Mouse (Mus musculus): ENCODE results near the gene Tmem135.
A peak's percentile ranks its signal among the peaks of the same experiment; 100 is the strongest.
"Not testable (repeated sequence)": the region's sequence is repeated elsewhere in the genome, so short reads cannot be mapped to it uniquely, and the experiment has no call there.

Tmem135 gene

DNA sequence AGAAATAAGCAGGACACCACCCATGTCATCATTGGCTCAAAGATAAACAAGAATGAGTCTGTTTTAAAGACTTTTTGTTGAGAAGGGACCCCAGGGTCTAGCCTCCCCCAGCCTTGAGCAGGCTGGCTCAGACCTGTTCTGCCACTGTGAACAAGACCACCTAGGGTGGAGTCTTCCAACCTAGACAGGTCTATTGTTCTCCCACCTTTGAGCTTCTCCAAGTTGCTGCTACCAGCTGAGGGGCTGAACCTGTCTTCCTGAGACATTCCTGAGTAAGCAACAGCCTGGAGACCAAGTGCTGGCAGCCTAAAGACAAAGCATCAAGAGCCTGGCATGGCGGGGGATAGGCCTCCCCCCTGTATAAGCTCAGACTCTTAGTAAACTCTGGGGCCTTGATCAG, 86.9 kb downstream of the Tmem135 start:
- not testable (repeated sequence) for DNase-seq

DNA sequence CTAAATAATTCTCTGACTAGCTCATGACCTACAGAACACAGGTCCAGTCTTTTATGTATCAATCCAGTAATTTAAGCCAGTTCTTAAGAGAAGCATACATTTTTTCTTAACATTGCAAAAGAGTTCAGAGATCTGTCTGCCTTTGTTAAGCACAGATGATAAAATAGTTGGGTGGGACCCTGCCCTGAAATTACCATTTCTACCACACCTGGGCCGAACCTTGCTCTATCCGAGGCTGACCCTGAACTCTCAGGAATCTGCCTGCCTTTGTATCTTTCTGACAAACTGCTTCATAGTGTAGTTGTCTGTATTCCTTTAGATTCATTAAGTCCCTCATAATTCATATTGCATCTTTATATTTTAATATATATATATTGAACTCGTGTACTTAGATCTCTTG, 87.9 kb downstream of the Tmem135 start:
- DNase-seq = no peak

DNA sequence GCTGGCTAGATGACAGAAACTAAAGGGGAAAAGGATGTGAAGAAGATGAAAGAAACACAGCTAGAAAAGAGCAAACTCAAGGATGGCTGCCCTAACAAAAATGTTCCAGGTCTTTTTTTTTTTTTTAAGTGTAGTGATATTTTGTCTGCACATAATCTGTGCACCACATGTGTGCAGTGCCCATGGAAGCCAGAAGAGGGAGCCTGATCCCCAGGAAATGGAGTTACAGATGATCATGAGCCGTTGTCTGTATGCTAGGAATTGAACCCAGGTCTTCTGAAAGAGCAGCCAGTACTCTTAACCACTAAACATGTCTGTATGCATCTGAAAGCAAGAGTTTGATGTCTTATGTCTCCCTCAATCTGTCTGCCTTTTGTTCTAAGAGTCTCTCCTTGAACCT, 92.5 kb downstream of the Tmem135 start:
- no peak for DNase-seq

DNA sequence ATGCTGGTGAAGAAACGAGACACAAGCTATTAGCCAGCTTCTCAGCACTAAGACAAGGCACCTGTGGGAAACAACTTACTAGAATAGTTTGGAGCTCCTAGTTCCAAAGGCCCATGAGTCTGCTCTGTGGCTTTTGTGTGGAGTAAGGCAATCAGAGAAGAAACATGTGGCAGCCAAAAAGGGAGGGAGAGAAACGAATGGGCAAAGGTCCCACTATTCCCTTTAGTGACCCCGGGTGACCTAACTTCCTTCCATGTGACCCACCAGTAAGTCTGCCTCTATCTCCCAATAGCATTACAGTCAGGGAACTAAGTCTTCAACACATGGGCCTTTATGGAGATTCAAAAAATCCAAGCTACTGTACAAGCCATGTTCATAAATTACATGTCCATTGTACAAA, 95.1 kb downstream of the Tmem135 start:
- DNase-seq = no peak

DNA sequence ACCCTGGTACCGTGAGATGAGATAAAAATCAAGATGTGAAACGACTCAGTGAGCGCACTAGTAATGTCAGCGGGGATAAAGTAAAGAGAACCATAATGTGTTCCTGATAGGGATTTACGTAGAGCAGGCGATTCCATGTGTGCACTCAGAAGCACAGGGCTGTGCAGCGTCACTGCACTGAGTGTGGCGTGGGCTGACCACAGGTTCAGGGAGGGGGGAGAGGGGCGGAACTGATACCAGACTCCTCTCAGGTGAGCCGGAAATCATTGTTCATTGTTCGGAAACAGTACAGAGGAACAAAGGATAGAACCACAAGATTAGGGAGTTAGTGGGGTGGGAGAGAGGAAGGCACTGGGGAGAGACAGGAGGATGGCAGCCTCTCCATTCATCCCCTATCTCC, 95.8 kb downstream of the Tmem135 start:
- no peak for DNase-seq

DNA sequence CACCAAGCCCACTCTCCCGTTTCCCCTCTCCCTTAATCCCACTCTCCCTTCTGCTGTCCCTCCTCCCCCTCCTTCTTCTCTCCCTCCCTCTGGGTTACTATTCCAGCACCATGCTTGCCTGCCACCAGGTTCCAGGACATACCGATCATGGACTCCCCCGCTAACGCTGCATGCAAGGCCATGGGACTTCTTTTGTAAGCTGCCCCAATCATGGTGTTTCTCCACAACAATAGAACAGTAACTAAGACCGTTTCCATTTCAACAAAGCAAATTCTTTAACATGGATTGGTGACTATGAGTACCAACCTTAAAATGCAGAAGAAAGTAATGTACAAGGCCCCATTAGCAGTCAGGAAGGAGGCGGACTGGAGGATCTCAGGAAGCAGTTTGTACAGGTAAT, 97.2 kb downstream of the Tmem135 start:
- DNase-seq = no peak

DNA sequence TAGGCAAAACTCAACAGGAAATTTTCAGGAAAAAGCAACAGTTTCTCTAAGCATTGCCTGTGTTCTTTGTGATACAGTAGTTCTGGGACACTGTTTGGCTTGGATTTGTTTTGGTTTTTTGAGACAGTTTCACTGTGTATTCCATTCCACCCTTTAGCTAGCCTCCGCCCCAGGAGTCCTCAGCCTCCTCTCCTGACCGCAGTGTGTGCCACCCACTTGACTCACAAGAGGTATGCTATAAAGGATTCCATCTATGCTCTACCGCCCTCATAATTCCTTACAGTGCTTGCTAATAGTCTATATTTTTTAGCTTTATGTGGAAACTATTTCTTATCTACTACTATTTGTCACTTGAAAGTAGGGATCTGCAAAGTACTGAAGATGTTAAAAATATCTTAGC, 99.1 kb downstream of the Tmem135 start:
- no peak for DNase-seq

DNA sequence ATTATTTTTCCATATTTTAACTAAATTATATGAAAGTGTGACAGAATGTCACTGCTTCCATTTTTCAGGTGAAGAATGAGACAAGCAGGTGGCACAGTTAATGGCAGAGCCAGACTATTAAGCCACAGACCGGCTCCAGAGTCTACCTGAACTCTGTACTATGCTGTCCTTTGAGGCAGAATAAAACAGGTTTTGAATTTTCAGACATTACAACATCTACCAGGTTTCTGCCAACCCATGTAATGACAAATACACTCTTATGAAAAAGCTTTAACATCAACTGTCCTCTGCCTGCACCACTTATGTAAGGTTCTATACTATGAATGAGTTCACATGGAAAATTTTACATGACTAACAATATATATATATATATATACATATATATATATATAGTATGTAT, 100.3 kb downstream of the Tmem135 start:
- DNase-seq = no peak

DNA sequence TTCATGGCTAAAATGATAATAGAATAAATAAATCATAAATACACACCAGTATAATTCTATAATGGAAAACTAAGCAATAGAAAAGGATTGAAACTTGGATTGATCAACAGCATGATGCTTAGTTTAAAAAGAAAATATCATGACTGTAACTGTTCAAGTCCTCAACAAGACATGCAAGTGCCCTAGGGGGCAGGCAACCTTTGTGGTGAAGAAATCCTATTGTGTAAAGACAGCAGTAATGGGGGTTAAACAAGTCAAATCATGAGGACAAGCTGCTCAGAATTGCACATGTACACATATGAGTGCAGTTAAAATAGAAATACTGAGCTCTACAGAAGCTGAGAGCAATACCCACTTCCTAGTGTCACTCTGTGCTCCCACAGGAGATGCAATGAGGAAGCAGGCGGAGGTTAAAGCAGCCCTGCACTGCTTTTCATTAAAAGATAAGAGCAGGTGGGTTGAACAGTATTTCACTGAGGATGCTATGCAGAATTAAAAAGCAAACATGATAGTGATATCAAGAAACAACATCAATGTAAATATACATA, 105.0 kb downstream of the Tmem135 start:
- DNase-seq = no peak

DNA sequence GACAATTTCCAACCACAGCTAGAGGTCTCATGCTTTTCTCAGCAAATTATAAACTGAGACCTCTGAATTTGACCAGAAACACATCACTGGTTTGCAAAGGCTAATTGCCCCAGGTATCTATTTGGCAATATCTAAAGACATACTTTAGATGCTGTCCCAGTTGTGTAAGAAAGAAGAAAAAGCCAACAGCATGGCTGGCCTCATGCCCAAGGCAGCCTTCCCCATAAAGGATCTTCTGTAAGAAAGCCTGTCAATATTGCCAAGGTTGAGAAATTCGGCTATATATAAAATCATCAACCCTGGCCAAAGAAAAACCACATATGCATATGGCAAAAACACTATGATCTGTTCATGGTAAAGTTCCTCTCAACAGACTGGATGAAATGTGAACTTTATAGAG, 107.1 kb downstream of the Tmem135 start:
- DNase-seq = no peak

DNA sequence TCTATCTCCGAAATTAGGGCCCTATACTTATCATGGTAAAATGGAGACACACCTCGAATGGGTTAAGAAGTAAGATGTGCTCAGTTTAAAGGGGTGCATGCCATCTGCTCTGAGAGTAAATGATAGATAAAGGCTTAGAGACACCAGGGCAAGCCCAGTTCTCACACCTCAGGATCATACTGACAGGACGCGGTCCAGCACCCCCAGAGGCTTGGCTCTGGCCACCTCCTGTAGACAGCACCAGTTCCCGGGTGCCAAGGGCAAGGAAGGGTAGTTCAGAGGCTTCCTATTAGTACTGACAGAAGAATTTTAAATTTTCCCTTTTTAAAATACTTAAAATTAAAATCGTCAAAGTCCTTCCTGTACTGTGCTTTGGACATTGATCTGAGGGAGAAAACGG, 121.4 kb downstream of the Tmem135 start:
- DNase-seq = no peak

DNA sequence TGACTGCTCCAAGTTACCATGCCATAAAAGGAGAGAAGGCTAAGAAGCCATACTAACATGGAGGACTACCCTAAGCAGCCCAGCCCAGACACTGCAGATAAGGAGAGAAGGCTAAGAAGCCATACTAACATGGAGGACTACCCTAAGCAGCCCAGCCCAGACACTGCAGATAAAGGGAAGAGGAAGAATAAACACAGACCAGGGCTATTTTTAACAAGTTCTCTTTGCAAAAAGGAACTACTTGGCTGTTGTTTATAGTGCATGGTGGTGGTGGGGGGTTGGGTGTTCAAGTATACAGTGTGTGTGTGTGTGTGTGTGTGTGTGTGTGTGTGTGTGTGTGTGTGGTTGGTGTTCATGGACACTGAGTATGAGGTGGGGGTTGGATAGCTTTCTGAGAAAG, 133.6 kb downstream of the Tmem135 start:
- DNase-seq = not testable (repeated sequence)

DNA sequence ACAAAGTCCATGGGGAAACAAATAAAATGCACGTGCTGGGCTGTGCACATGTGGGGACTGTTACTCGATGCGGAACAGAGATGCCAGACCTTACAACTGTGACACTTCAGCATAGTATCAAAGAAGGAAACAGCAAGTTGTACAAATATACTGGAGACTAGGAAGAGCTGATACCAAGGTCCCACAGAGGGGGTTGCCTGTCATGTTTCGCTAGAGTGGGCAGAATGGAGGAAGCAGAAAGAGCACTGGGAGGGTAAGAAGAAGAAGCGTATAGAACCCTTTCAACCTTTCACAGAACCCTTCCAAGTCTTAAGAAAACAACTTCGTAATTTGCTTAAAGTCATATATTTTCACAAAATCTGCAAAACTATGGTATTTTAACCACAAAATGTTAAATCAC, 134.2 kb downstream of the Tmem135 start:
- no peak for DNase-seq

DNA sequence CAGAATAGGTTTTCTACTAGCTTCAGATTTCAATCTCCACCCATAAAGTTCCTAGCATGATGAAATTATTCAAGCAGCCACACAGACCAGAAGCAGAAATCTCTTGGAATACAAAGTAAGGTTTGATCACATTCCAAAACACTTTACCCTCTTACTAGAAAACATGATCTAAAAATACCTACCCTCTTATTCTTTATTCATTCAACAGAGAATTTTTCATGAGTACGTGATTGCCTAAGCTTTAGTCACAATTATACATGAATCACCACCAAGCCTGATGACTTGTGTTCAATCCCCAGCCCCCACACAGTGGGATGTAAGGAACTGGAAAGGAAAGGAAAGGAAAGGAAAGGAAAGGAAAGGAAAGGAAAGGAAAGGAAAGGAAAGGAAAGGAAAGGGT, 136.5 kb downstream of the Tmem135 start:
- no peak for DNase-seq

DNA sequence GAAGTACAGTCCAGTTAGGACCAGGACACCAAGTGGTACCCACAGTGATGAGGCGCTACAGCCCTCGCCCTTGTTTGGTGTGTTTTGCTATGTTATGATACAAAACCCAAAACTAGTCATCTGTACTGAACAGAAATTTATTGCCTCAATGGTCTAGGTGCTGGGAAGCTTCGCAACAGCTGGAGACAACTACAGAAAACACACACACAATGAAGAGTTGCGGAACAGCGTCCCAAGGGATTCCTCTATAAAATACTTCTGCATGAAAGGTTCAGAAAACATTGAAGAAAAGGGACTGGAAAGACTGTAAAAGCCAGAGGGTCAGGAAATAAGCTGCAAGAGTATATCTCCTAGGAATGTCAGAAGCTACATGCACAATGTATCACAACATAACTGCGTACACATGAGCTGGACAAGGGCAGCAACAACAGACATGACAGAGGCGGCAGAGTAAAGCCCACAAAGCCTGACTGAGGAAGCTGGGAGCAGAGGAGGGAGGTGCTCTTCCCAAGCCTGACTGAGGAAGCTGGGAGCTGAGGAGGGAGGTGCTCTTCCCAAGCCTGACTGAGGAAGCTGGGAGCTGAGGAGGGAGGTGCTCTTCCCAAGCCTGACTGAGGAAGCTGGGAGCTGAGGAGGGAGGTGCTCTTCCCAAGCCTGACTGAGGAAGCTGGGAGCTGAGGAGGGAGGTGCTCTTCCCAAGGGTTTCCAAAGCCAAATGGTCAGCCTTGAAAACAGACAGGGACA, 137.8 kb downstream of the Tmem135 start:
- no peak for DNase-seq

DNA sequence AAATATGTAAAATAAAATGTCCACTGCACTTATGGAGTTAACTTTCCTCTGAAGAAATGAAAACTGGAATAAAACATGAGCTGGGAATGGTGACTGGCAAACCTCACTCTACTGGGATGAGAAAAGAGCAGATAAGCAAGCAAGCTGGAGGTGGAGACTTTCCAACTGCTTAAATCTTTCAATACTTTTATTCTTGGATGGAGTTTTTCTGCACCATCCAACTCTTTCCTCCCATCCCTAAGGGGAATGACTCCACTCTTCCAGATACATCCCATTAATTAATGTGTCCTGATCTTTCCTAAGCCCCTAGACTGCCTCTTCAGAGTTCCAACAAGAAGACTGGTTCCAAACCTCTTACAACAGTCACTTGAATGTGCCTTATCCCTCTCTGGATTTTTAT, 143.1 kb downstream of the Tmem135 start:
- no peak for DNase-seq

DNA sequence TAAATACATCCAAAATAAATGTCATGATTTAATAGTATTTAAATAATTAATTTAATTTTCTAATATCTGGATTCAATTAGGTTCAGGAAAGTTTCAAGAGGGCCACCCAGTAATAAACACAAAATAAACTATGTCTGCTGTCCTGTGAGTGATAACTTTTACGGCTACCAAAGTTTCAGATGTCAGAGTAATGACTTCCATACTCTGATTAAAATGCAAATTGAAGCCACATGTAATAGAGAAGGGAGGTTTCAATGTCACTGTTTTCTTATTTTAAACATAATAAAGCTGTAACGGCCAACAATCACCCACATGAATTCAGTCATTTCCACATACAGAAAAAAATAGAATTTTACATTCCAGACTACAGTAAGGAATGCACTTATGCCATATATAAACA, 145.2 kb downstream of the Tmem135 start:
- no peak for DNase-seq

DNA sequence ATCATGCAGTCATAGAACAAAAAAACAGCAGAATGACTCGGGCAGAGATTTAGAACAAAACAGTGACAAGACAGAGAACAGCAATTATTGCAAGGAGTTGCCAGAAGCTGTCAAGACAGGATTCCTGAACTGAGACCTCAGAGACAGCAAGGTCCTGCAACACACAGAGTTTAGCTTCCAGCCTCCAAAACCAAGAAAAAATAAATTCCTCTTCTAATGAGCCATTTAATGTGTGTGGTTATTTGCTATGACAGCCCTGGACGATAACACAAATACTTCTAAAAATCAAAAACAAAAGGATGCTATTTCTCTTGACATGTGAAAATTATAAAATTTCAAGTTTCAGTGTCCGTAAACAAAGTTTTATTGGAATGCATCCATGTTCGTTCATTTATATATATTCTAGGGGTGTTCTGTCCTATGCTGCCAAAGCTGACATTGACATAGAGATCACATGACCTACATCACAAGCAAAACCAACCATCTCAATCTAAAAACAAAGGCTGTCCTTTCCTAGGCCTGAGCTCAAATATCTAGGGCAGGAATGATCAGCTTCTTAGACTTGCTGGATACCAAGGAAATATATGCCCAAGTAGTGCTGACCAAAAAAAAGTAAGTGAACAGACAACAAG, 146.0 kb downstream of the Tmem135 start:
- DNase-seq = no peak

DNA sequence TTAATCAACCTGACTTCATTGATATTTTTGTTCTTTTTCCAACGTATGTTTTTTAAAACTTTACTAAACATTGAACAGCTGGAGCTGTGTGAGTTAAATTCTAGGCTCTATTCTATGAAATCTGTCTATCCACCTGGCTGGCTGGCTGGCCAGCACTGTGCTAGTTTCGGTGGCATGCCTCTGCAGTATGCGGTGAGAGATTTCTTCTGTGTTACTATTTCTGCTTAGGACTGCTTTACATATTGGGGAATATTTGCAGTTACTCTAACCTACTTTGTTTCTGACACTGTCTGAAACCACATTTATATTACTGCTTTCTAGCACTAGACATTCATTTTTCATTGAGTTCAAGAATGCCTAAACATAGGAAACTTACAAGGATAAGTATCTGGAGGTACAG, 150.2 kb downstream of the Tmem135 start:
- no peak for DNase-seq

DNA sequence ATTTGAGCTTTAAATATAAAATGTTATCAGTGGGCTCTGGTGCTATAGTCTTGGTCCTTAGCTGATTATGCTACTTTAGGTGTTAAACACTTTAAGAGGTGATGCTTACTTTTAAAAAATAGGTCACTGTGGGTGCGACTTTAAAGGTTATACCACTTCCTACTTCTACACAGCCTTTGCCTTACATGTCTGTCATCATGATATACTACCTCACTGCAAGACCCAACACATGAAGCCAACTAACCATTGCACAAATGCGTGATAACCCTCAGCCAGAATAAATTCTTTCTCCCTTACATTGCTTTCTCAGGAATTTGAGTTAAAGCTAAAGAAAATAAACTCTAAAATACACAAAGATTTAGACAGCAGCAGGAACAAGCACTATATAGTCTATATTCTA, 150.7 kb downstream of the Tmem135 start:
- DNase-seq = no peak

DNA sequence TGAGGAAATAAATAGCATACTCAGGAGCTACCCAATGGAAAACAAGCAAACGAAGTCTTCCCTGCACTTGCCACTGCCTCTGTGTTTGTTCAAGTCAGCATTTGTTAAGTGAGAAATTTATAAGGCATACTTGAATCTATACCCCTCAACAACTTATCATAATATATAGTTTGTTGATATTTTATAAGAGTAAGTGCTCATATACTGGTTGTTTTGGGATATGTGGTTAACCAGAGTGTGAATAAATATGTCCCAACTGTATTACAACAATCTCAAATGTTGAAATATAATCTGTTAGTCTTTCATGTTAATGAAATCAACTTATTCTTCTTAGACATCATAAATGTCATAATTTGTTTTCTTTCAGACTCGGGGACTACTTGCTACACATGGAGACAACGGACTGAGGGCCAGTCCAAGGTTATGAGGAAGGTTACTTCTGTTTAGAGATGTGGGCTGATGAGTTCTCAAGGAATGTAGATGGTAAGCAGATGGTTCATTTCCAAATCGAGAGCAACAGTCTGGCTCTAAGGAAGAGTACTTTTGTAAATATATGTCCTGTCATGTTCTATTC, 152.1 kb downstream of the Tmem135 start:
- DNase-seq = no peak

DNA sequence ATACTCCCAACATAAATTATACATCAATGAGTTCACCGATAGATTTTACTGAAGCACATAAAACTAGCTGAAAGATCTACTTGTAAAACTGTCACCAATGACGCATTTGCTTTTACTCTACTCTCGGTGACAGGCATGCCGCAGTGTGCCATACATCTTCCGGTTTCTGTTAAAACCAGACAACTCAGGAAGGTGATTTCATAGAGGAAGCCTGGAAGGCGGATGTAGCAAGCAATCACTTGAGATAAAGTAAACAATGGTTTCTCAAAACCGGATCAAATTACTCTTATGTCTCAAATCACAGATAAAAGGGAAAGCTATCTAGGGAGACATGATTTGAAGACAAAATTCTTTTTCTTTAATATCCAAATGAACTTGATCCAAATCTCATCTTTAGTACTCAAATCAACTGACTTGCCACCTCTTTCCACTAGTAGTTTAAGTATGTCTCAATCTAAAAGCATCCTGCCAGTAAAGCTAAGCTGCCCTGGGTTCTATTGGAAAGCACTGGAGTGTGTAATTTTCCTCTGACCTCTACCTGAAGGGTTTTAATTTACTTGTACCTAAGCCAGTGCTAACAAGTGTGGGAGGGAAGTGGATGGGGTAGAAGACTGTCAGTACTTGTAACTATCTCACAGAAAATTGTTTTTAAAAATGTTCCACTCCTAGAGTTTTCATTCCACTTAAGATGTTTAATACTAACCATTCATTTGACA, 155.7 kb downstream of the Tmem135 start:
- DNase-seq = peak; percentile 23 to 50

DNA sequence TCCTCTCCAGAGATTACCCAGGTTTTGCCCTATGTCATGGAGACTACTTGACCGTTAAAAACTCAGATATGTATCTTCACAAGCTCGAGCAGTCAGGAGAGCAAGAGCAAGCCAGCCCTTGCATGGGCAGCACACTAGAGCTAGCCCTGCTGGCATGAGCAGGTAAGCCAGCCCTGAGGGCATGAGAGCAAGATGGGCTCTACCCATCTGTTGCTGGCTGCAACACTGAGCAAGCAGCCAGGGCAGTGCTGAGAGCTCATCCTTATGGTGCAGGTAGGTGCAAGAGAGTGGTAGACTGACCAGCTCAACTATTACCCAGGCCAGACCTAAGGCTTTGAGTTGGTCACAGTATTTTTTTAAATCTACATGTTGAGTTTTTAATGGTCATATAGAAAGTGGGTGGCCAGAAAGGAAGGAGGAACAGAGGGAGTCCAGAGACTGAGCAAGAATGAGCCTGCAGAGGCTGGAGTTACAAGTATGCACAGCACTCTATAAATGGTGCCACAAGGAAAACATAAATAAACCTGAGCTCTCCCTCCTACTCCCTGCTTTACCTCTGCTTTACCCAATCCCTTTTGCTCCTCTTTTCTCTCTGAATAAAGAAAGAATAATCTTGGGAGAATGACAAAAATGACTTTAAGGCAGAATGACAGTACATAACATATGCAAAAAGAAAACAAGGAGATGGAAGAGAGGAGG, 156.9 kb downstream of the Tmem135 start:
- no peak for DNase-seq

Data from thymus, postnatal 36 days (tissue).